Mouse (Mus musculus): ENCODE results near the gene Rgs2. TPM values are rescaled to one million over a fixed set of nuclear protein-coding genes. Genes with fewer than 3 reads are reported as not detected.

Rgs2 gene
- 245 TPM for polyA plus RNA-seq (2017; shearing (Covaris generic))

DNA sequence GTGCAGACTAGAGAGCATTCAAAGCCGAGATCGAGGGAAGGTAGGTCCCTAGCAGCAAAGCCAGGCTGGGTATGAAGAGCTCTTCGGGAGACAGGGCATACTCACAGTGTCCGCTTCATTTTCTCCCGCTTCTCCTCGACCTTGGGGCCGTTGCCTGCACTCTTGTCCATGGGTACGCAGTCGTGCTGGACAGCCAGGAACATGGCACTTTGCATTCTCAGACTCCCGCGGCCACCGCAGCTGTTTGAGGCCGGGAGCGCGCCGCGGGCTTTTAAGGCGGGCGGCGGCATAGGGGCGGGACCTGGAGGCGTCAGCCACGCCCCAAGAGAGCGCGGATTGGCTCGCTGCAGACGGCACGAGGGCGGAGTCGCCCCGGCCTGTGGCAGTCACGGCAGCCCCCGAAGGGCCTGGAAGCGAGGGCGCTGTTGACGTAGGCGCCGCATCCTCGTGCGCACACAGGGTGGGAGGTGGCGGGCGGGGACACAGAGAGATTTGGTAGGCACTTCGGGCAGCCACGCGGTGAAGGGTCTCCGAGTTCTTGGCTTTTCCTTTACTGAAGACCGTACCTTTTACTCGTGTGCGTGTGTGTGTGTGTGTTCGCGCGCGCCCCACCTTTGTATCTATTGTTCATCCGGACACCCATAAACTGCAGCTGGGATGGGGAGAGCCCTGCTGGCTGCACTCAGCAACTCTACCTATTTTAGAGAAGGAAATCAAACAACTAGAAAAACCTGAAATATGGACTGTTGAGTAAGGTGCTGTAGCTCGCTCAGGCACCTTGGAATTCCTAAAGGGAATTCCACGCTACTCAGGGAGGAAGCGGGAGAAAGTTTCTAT is at the start of gene Rgs2:
Rgs2 (minus strand) TSS at position 258 of the 837 bp plus-strand sequence.

Other genes starting within 250 kb of the Rgs2 start
- 2.4 TPM for gene Trove2, start 227.1 kb downstream of the Rgs2 start, polyA plus RNA-seq (2017; shearing (Covaris generic))
- gene Uchl5, start 226.9 kb downstream of the Rgs2 start, polyA plus RNA-seq (2017; shearing (Covaris generic)) = 68.3 TPM
- not detected for gene Rgs13, start 173.2 kb upstream of the Rgs2 start, polyA plus RNA-seq (2017; shearing (Covaris generic))
- 551 TPM for gene Rgs1, start 245.1 kb upstream of the Rgs2 start, polyA plus RNA-seq (2017; shearing (Covaris generic))

Measured in effector memory CD4-positive, alpha-beta T cell, adult 7 months (primary cell).